29 mouse cellular contexts compared by ENCODE assay signal in genomic region chr2:64961381-64961780, GRCm38 (mm10).
DNase-seq lines count a peak whose midpoint lies in the region; ATAC-seq and TF ChIP-seq lines count a peak whose summit lies in the region.
"Had no signal": no experiment of that assay in that cellular context is flagged by ENCODE, and none has a peak within 500 bp of the region (broad histone marks: within the 10 kb centered on the region; RNA-seq: fewer than 3 reads in every experiment).

No protein-coding gene starts in this region.

- H3K4me2 ChIP-seq in kidney, postnatal 0 days (ENCODE audit: low read length) = no peak overlapping the region
- H3K4me2 ChIP-seq in lung, embryonic 14.5 days = no peak overlapping the region
- H3K4me2 ChIP-seq: embryonic facial prominence, embryonic 13.5 days; forebrain, embryonic 12.5 days; forebrain, embryonic 15.5 days; heart, embryonic 12.5 days; heart, embryonic 15.5 days; hindbrain, embryonic 13.5 days had no signal

- no peaks in the 10 kb centered on the region for H3K36me3 ChIP-seq in kidney, postnatal 0 days (ENCODE audit: insufficient read depth, low read length)
- H3K36me3 ChIP-seq in lung, embryonic 14.5 days (ENCODE audit: insufficient read depth) = no peaks in the 10 kb centered on the region
- H3K36me3 ChIP-seq: embryonic facial prominence, embryonic 10.5 days; embryonic facial prominence, embryonic 13.5 days; forebrain, embryonic 12.5 days; forebrain, embryonic 15.5 days; heart, embryonic 12.5 days; heart, embryonic 15.5 days; hindbrain, embryonic 10.5 days; hindbrain, embryonic 13.5 days had no signal

- peak; percentile 66 for DNase-seq in kidney, postnatal 0 days (ENCODE audit: low spot score)
- no peak for DNase-seq in kidney, postnatal 36 days
- peak; percentile 48 for DNase-seq in lung, embryonic 14.5 days
- no peak for DNase-seq in lung, adult 2 months
- peak; percentile 75 for DNase-seq in Muller cell, postnatal 12 days (ENCODE audit: inconsistent ontology term)
- no peak for DNase-seq in thymus, postnatal 0 days (ENCODE audit: low spot score)
- DNase-seq in thymus, postnatal 36 days = no peak
- DNase-seq: adrenal gland, adult 8-10 months; adrenal gland, postnatal 25 days; cerebellum, adult 11-12 months; cerebellum, adult 8-10 months; cerebellum, postnatal 10 days; cerebellum, postnatal 36 days; embryo, embryonic 11 days; gastrocnemius, postnatal 25 days; heart, adult 18-20 months; heart, postnatal 10 days; heart, postnatal 36 days had no signal

- no peak for TF ChIP-seq POLR2A in lung, adult 2 months (IDR thresholded peaks at IDR 0.05; ENCODE audit: borderline replicate concordance, extremely low read depth, low read depth, low read length)
- TF ChIP-seq POLR2A in embryonic fibroblast, embryonic 13.5 days (IDR thresholded peaks at IDR 0.05; ENCODE audit: low read depth, low read length) = no peak

- H3K4me1 ChIP-seq in kidney, postnatal 0 days (replicated peaks; ENCODE audit: insufficient read depth, low read length) = no peaks in the 10 kb centered on the region
- peaks cover 11% of the 10 kb centered on the region for H3K4me1 ChIP-seq in lung, embryonic 14.5 days (ENCODE audit: insufficient read depth)
- H3K4me1 ChIP-seq in lung, adult 2 months (ENCODE audit: control insufficient read depth, insufficient read depth, low read length) = peaks cover 7% of the 10 kb centered on the region
- no peaks in the 10 kb centered on the region for H3K4me1 ChIP-seq in embryonic fibroblast, embryonic 13.5 days (ENCODE audit: control insufficient read depth, insufficient read depth, low read length)
- H3K4me1 ChIP-seq: embryonic facial prominence, embryonic 10.5 days; hindbrain, embryonic 13.5 days had no signal

- 68% methylated on average over 3 of the region's 3 CpGs for WGBS in kidney, postnatal 0 days
- WGBS in lung, embryonic 14.5 days = 20% methylated on average over 3 of the region's 3 CpGs
- 53% methylated on average over 3 of the region's 3 CpGs for WGBS in lung, adult 2 months

- no peak overlapping the region for H3K9ac ChIP-seq in kidney, postnatal 0 days (ENCODE audit: low read depth, low read length)
- H3K9ac ChIP-seq in lung, embryonic 14.5 days = no peak overlapping the region
- H3K9ac ChIP-seq: embryonic facial prominence, embryonic 13.5 days; forebrain, embryonic 12.5 days; forebrain, embryonic 15.5 days; heart, embryonic 12.5 days; heart, embryonic 15.5 days; hindbrain, embryonic 13.5 days had no signal

- H3K9me3 ChIP-seq in kidney, postnatal 0 days (replicated peaks; ENCODE audit: low read length) = no peaks in the 10 kb centered on the region
- H3K9me3 ChIP-seq in lung, embryonic 14.5 days (ENCODE audit: low read depth, low read length) = no peaks in the 10 kb centered on the region
- H3K9me3 ChIP-seq: embryonic facial prominence, embryonic 10.5 days; embryonic facial prominence, embryonic 13.5 days; forebrain, embryonic 12.5 days; forebrain, embryonic 15.5 days; heart, embryonic 12.5 days; heart, embryonic 15.5 days; hindbrain, embryonic 10.5 days; hindbrain, embryonic 13.5 days had no signal

- no peak overlapping the region for H3K4me3 ChIP-seq in kidney, postnatal 0 days (replicated peaks; ENCODE audit: low read depth, low read length)
- no peak overlapping the region for H3K4me3 ChIP-seq in lung, embryonic 14.5 days (ENCODE audit: low read depth, low read length)
- no peak overlapping the region for H3K4me3 ChIP-seq in lung, adult 2 months (replicated peaks; ENCODE audit: extremely low read depth, low read depth, low read length)
- H3K4me3 ChIP-seq in embryonic fibroblast, embryonic 13.5 days (ENCODE audit: insufficient read depth, low read length) = no peak overlapping the region
- H3K4me3 ChIP-seq: embryonic facial prominence, embryonic 10.5 days; embryonic facial prominence, embryonic 13.5 days; forebrain, embryonic 12.5 days; forebrain, embryonic 15.5 days; heart, embryonic 12.5 days; heart, embryonic 15.5 days; hindbrain, embryonic 10.5 days; hindbrain, embryonic 13.5 days had no signal

- no peaks in the 10 kb centered on the region for H3K27me3 ChIP-seq in kidney, postnatal 0 days (ENCODE audit: insufficient read depth, low read length)
- no peaks in the 10 kb centered on the region for H3K27me3 ChIP-seq in lung, embryonic 14.5 days (ENCODE audit: insufficient read depth, low read length)
- H3K27me3 ChIP-seq: embryonic facial prominence, embryonic 13.5 days; forebrain, embryonic 12.5 days; forebrain, embryonic 15.5 days; heart, embryonic 12.5 days; heart, embryonic 15.5 days; hindbrain, embryonic 13.5 days had no signal

- no peak for ATAC-seq in kidney, postnatal 0 days (replicated peaks; ENCODE audit: low FRiP score, low read depth)
- peak; percentile 49; the same call in 1 of the 2 replicates for ATAC-seq in lung, embryonic 14.5 days (ENCODE audit: insufficient read depth)
- ATAC-seq: activated CD4-positive, CD25-positive, alpha-beta regulatory T cell, adult 4 months; CD4-positive, CD25-positive, alpha-beta regulatory T cell, adult 4 months; forebrain, embryonic 15.5 days had no signal

- TF ChIP-seq CTCF in kidney, postnatal 0 days (IDR thresholded peaks at IDR 0.05; ENCODE audit: low read depth) = no peak
- no peak for TF ChIP-seq CTCF in lung, embryonic 14.5 days (IDR thresholded peaks at IDR 0.05; ENCODE audit: low read depth)
- TF ChIP-seq CTCF in lung, adult 2 months (IDR thresholded peaks at IDR 0.05; ENCODE audit: insufficient read depth, low read length) = no peak
- no peak for TF ChIP-seq CTCF in embryonic fibroblast, embryonic 13.5 days (IDR thresholded peaks at IDR 0.05; ENCODE audit: borderline replicate concordance, insufficient read depth, low read length)

- no peak overlapping the region for H3K27ac ChIP-seq in kidney, postnatal 0 days
- H3K27ac ChIP-seq in lung, embryonic 14.5 days (ENCODE audit: low read depth) = peak overlapping the region; percentile 3; the same call in 1 of the 2 replicates
- peak overlapping the region; percentile 38 for H3K27ac ChIP-seq in embryonic fibroblast, embryonic 13.5 days (ENCODE audit: insufficient read depth, low read length)
- H3K27ac ChIP-seq: embryonic facial prominence, embryonic 10.5 days; embryonic facial prominence, embryonic 13.5 days; forebrain, embryonic 12.5 days; forebrain, embryonic 15.5 days; heart, embryonic 15.5 days; hindbrain, embryonic 10.5 days; hindbrain, embryonic 13.5 days had no signal

Comparison
In these comparisons a context has a peak if more than half of its experiments do, and no peak if none do; other contexts are left out.
1. DNase-seq: peak in kidney, postnatal 0 days (single experiment), lung, embryonic 14.5 days (single experiment) and Muller cell, postnatal 12 days (single experiment); none in kidney, postnatal 36 days (0 of 2), lung, adult 2 months (single experiment), thymus, postnatal 0 days (single experiment) and thymus, postnatal 36 days (0 of 2).